Mouse (Mus musculus): ENCODE measurements at regions not wholly inside any gene's neighbourhood (a gene's known extent, or its start where the extent isn't known, plus 50 kb on each side); places are given as distances from the start of the nearest gene placed in this dataset.
"Not testable (repeated sequence)": the region's sequence is repeated elsewhere in the genome, so short reads cannot be mapped to it uniquely, and the experiment has no call there.

DNA sequence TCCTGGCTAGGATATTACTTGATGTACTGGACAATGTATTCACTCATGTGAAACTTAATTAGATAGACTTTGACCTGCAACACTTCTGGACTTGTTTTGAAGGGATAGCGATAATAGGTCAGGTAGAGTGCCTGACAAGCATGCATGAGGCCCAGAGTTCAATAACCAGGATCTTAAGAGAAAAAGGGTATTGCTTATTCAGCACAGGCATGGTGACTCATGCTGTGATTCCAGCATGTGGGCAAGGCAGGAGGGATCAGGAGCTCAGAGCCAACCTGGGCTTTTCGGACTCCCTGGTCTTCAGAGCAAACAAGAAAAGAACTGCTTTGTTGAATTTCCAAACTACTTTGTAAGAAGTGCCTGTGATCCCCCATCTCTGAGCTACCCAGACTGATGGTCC, 411.4 kb downstream of the Med10 start:
- Histone ChIP-seq H3K9ac (replicated peaks) (no peak overlapping the region), H3K9me3 (replicated peaks) (no peaks in the 10 kb centered on the region), H3K27me3 (replicated peaks) (no peaks in the 10 kb centered on the region), H3K4me1 (peaks cover 10% of the 10 kb centered on the region; the same call in 1 of the 2 replicates), H3K4me2 (no peak overlapping the region), H3K36me3 (no peaks in the 10 kb centered on the region), H3K4me3 (replicated peaks) (no peak overlapping the region), H3K27ac (replicated peaks) (no peak overlapping the region)
- WGBS, result 80% methylated on average over 2 of the region's 2 CpGs
- no peak for ATAC-seq (ENCODE audit: low FRiP score)

- no peak for ATAC-seq (ENCODE audit: low FRiP score)
- H3K4me2 ChIP-seq, result no peak overlapping the region
- no peaks in the 10 kb centered on the region for H3K9me3 ChIP-seq (replicated peaks)
- peaks cover 10% of the 10 kb centered on the region; the same call in 1 of the 2 replicates for H3K4me1 ChIP-seq
- H3K27ac ChIP-seq (replicated peaks), result no peak overlapping the region
- no peaks in the 10 kb centered on the region for H3K27me3 ChIP-seq (replicated peaks)
- no peaks in the 10 kb centered on the region for H3K36me3 ChIP-seq
- no peak overlapping the region for H3K9ac ChIP-seq (replicated peaks)
- H3K4me3 ChIP-seq (replicated peaks), result no peak overlapping the region
- WGBS, result 66% methylated on average over 10 of the region's 10 CpGs
These were observed 411.9 kb downstream of the Med10 start for GRCm38 (mm10) chr13:70214022-70214654.

- Histone ChIP-seq H3K27ac (replicated peaks) (no peak overlapping the region), H3K36me3 (no peaks in the 10 kb centered on the region), H3K9me3 (replicated peaks) (no peaks in the 10 kb centered on the region), H3K9ac (replicated peaks) (no peak overlapping the region), H3K4me1 (peaks cover 10% of the 10 kb centered on the region; the same call in 1 of the 2 replicates), H3K4me3 (replicated peaks) (no peak overlapping the region), H3K4me2 (no peak overlapping the region), H3K27me3 (replicated peaks) (no peaks in the 10 kb centered on the region)
- 39% methylated on average over 6 of the region's 6 CpGs for WGBS
- ATAC-seq (ENCODE audit: low FRiP score), result no peak
These were observed 413.9 kb downstream of the Med10 start for GRCm38 (mm10) chr13:70216134-70216533.

DNA sequence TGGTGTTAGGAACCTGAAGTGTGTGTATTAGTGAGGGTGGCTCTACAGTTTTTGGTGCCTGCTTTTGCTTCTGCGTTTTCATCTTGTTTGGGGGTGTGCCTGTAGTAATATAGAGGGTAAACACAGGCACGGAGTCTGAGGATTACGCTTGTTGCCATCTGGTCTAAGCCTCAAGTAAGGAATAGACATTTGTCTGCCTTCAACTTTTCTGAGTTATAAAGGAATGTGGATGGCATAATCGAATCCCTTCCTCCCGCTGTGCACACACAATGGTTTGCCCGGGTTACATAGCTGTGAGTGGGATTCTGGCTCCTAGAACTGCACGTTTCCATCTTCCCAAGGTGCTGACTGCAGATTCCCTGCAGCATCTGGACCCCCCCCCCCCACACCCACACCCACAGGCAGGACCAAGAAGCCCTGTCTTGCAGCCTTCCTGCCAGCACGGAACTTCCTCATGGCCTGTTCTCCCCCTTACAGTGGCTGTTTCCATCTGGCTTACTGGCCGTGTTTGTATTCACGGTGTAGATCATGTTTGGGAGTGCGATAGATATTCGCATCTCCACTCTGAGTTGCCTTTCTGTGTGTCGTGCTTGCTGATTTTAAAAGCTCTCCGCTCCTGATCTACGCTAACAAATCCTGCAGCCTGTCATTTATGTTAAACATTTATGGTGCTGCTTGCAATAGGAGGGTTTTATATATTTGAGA, 415.4 kb downstream of the Med10 start:
- Histone ChIP-seq H3K4me2 (peak overlapping the region; percentile 33), H3K4me3 (replicated peaks) (no peak overlapping the region), H3K27ac (replicated peaks) (peak overlapping the region; percentile 48), H3K36me3 (no peaks in the 10 kb centered on the region), H3K9ac (replicated peaks) (no peak overlapping the region), H3K27me3 (replicated peaks) (no peaks in the 10 kb centered on the region), H3K9me3 (replicated peaks) (no peaks in the 10 kb centered on the region), H3K4me1 (peaks cover 10% of the 10 kb centered on the region; the same call in 1 of the 2 replicates)
- peak; percentile 34; the same call in 1 of the 2 replicates for ATAC-seq (ENCODE audit: low FRiP score)
- WGBS, result 41% methylated on average over 15 of the region's 15 CpGs

GRCm38 (mm10) chr13:70223485-70223884, 413.9 kb downstream of the Ice1 start:
- Histone ChIP-seq H3K9ac (replicated peaks) (no peak overlapping the region), H3K4me3 (replicated peaks) (no peak overlapping the region), H3K4me1 (no peaks in the 10 kb centered on the region), H3K36me3 (no peaks in the 10 kb centered on the region), H3K4me2 (no peak overlapping the region), H3K27me3 (replicated peaks) (no peaks in the 10 kb centered on the region), H3K9me3 (replicated peaks) (no peaks in the 10 kb centered on the region), H3K27ac (replicated peaks) (no peak overlapping the region)
- ATAC-seq (ENCODE audit: low FRiP score), result no peak
- WGBS, result 93% methylated on average over 5 of the region's 5 CpGs

DNA sequence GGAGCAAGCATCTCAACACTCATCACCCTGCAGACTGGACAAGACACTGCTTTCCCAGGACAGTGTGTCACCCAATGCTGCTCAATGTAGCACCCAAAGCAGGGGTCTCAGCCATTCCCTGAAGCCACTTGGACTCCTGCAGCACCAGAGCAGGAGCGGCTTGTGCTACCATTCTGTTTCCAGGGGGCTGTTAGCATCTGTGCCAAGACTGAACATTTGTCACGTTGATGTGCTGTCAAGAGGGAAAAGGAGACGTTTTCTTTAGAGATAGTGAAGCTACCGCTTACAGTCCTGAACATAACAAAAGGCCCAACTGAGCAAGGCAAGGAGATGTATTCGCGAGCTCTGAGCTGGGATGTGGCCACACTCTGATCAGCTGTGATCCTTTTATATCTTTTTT, 410.3 kb downstream of the Ice1 start:
- H3K9me3 ChIP-seq (replicated peaks), result no peaks in the 10 kb centered on the region
- H3K27ac ChIP-seq (replicated peaks), result no peak overlapping the region
- no peak overlapping the region for H3K4me3 ChIP-seq (replicated peaks)
- no peaks in the 10 kb centered on the region for H3K4me1 ChIP-seq
- ATAC-seq (ENCODE audit: low FRiP score), result no peak; the same call in 1 of the 2 replicates
- no peaks in the 10 kb centered on the region for H3K36me3 ChIP-seq
- H3K9ac ChIP-seq (replicated peaks), result no peak overlapping the region
- H3K27me3 ChIP-seq (replicated peaks), result no peaks in the 10 kb centered on the region
- H3K4me2 ChIP-seq, result no peak overlapping the region
- 47% methylated on average over 6 of the region's 6 CpGs for WGBS

DNA sequence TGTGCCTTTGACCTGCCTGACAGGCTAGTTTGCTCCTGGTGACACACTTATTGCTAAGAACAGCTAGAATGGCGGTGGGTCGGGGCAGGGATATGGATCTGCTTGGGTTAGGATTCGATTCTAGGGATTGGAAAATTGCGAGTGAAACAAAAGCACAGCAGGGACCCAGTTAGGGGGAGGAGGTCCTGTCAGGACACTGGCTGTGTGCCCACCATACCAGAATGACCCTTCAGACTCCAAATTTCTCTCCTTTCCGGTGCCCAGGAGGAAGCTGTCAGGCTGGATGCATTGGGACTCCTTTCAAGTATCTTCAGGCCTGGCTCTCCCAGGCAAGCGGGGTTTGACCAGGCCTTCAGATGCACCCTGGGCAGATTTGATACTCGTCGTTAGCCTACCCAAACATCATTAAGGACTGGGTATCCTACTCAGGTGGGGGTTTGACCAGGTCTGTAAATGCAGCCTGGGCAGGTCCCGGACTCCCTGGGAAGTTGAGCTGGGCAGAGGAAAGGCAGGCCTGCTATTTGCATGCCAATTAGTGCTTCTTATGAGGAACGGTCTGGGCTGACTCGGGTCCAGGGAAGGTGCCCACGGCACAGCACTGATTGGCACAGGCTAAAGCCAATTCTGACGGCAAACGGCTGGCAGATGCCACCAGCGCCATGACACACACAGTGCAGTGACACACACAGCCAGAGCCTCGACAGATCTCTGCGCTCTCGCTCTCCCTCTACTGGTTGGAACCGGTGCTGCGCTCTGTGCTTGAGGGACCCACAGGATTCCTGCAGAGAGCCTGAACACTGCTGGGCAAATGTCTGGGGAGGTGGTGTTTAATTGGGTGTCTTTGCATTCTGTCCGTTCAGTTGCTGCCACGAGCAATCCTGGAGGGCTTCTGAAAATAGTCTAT, 403.3 kb downstream of the Ice1 start:
- peak overlapping the region; percentile 34 for H3K4me2 ChIP-seq
- peaks cover 9% of the 10 kb centered on the region for H3K4me1 ChIP-seq
- ATAC-seq (ENCODE audit: low FRiP score), result peak; percentile 83
- H3K27me3 ChIP-seq (replicated peaks), result no peaks in the 10 kb centered on the region
- no peaks in the 10 kb centered on the region for H3K36me3 ChIP-seq
- WGBS, result 27% methylated on average over 22 of the region's 22 CpGs
- no peak overlapping the region for H3K27ac ChIP-seq (replicated peaks)
- no peak overlapping the region for H3K9ac ChIP-seq (replicated peaks)
- H3K9me3 ChIP-seq (replicated peaks), result no peaks in the 10 kb centered on the region
- no peak overlapping the region for H3K4me3 ChIP-seq (replicated peaks)

- Histone ChIP-seq H3K36me3 (no peaks in the 10 kb centered on the region), H3K4me1 (0 out of 2 replicates have a peak, but pooled peaks cover 3% of the 10 kb centered on the region), H3K9ac (replicated peaks) (no peak overlapping the region), H3K27me3 (replicated peaks) (no peaks in the 10 kb centered on the region), H3K4me2 (no peak overlapping the region), H3K4me3 (replicated peaks) (no peak overlapping the region), H3K27ac (replicated peaks) (no peak overlapping the region), H3K9me3 (replicated peaks) (no peaks in the 10 kb centered on the region)
- ATAC-seq (ENCODE audit: low FRiP score), result no peak
- 80% methylated on average over 4 of the region's 4 CpGs for WGBS
These were observed 393.8 kb downstream of the Ice1 start for GRCm38 (mm10) chr13:70243598-70244157.

DNA sequence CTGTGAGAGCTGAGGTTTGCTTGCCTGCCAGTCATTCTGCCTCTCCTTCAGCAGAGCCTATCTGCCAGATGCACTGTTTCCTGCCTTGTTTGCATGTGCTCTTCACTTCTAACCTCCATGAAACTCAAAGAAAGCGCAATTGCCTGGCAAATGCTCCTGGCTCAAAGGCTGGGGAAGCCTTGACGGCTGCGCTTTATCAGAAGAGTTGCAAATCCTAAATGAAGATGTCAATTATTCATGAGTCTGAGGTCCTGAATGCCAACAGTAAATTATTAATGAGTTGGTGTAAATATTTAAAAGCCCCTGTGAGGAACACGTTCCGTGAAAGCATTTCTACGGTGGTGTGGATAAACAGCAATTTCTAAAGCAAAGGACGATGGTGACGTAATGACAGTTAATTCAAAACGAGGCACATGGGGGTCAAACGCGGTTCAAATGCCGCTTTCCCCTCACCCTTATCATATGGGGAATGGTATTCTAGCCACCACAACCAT, 377.4 kb downstream of the Ice1 start:
- H3K4me2 ChIP-seq, result peak overlapping the region; percentile 27
- ATAC-seq (ENCODE audit: low FRiP score), result peak; percentile 59; the same call in 1 of the 2 replicates
- no peak overlapping the region for H3K4me3 ChIP-seq (replicated peaks)
- no peaks in the 10 kb centered on the region for H3K36me3 ChIP-seq
- no peaks in the 10 kb centered on the region for H3K27me3 ChIP-seq (replicated peaks)
- H3K9ac ChIP-seq (replicated peaks), result no peak overlapping the region
- H3K9me3 ChIP-seq (replicated peaks), result no peaks in the 10 kb centered on the region
- 19% methylated on average over 12 of the region's 12 CpGs for WGBS
- H3K4me1 ChIP-seq, result peaks cover 7% of the 10 kb centered on the region; the same call in 1 of the 2 replicates
- no peak overlapping the region; the same call in 1 of the 2 replicates for H3K27ac ChIP-seq (replicated peaks)

DNA sequence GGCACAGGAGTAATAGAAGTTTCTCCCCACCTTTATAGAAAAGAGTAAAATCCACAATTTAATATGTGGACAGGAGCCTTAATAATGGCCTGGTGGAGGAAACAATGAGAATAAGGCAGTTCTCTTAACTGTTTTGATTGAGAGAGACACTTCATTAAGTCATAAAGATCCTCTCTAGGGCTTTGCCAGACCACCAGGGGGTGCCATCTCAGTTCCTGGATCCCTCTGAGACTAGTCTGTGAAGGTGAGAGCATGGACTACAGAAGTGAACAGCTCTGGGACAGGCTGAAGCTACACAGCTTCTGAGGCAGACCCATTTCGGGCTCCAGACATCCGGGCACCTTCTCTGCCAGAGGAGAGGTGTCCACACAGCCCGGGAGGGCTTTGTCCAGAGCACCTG, 373.8 kb downstream of the Ice1 start:
- ATAC-seq (ENCODE audit: low FRiP score), result no peak
- WGBS, result 92% methylated on average over 3 of the region's 3 CpGs
- H3K4me2 ChIP-seq, result no peak overlapping the region

DNA sequence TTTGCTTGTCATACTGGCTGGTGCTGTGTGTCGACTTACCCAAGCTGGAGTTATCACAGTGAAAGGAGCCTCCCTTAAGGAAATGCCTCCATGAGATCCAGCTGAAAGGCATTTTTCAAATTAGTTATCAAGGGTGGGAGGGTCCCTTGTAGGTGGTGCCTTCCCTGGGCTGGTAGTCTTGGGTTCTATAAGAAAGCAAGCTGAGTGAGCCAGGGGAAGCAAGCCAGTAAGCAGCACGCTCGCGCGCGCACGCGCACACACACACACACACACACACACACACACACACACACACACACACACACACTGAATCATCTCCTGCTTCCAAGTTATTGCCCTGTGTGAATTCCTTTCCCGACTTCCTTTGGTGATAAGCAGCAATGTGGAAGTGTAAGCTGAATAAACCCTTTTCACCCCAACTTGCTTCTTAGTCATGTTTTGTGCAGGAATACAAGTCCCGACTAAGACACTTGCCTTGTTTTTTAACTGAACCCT, 360.5 kb downstream of the Ice1 start:
- not testable (repeated sequence) for H3K4me3 ChIP-seq (replicated peaks); H3K9ac ChIP-seq (replicated peaks); H3K27ac ChIP-seq (replicated peaks); ATAC-seq (ENCODE audit: low FRiP score); H3K36me3 ChIP-seq; H3K27me3 ChIP-seq (replicated peaks); H3K9me3 ChIP-seq (replicated peaks); H3K4me2 ChIP-seq
- peaks cover 14% of the 10 kb centered on the region for H3K4me1 ChIP-seq
- 92% methylated on average over 10 of the region's 10 CpGs for WGBS

More for the DNA sequence above, 373.8 kb downstream of the Ice1 start:
- Histone ChIP-seq H3K9me3 (replicated peaks) (no peaks in the 10 kb centered on the region), H3K9ac (replicated peaks) (no peak overlapping the region), H3K4me1 (peaks cover 7% of the 10 kb centered on the region; the same call in 1 of the 2 replicates), H3K36me3 (no peaks in the 10 kb centered on the region), H3K27me3 (replicated peaks) (no peaks in the 10 kb centered on the region), H3K4me3 (replicated peaks) (no peak overlapping the region), H3K27ac (replicated peaks) (no peak overlapping the region)
